Mouse (Mus musculus) C2C12 (cell line): ENCODE measurements at regions not wholly inside any gene's neighbourhood (a gene's known extent, or its start where the extent isn't known, plus 50 kb on each side); places are given as distances from the start of the nearest gene placed in this dataset.

ENCODE experiments used
- CTCF ChIP-seq: IDR thresholded peaks from one replicate; pipeline ENCODE4 v1.5.1; 2011; ENCODE audit not compliant: control insufficient read depth, insufficient read depth, insufficient read length
- MAX ChIP-seq: IDR thresholded peaks from one replicate; pipeline ENCODE4 v1.6.1; 2011; ENCODE audit warnings: mild to moderate bottlenecking, control low read depth

DNA sequence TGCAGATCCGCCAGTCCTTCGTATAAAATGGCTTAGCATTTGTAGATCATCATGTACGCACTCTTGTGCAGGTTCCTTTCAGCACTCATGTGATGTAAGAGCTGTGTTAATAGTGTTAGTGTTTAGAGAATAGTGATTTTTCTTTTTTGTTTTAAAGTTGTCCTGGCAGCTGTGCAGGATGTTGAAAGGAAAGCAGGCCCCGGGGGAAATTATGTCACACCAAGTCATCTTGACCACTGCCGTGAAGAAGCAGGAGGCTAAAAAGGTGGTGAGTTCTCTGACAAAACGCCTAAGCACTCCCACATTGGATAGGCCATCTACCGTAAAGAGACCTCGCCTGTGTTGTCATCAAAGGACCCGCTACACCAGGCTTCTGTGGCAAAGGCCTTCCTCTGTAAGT lies 161.1 kb downstream of the Tle3 start:
- TF ChIP-seq CTCF (no peak), MAX (no peak)
